Mouse (Mus musculus): ENCODE measurements at regions not wholly inside any gene's neighbourhood (a gene's known extent, or its start where the extent isn't known, plus 50 kb on each side); places are given as distances from the start of the nearest gene placed in this dataset.

DNA sequence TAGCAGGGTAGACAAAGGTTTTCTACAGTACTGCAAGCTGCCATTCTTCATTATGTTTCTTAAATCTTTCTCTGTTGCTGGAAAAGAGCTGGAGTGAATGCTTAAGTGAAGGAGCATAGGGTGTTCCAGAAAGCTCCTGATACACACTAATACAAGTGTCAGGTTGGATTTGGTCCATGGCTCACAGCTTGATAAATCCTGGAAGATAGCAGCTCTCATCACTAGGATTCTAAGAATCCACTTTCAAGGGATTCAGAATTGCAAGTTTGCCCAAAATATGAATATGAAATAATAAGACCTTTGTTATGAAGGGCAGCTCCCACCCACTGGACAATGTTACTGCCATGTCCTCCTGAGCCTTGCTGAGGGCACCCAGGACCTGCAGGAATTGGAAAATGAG, 305.9 kb downstream of the Hdgfl1 start:
- no peak for TF ChIP-seq CTCF (conservative IDR thresholded peaks at IDR 0.05; ENCODE audit: low read length)
- no peak for TF ChIP-seq NANOG (IDR thresholded peaks at IDR 0.05; ENCODE audit: borderline replicate concordance, low read length)
- no peak for TF ChIP-seq POU5F1 (IDR thresholded peaks at IDR 0.05; ENCODE audit: borderline replicate concordance, low read length)
